Mouse (Mus musculus) central nervous system, embryonic 11.5 days (tissue): ENCODE results near the gene Igfbpl1. TPM values are rescaled to one million over a fixed set of nuclear protein-coding genes. Genes with fewer than 3 reads are reported as not detected.

ENCODE experiments used
- polyA plus RNA-seq: library from polyadenylated mRNA; depleted of rRNA; stranded (reverse); fragments of >200 nt; gene quantifications from 2 replicates; pipeline ENCODE4 v1.2.3, GENCODE M21; 2012; rRNA removed

The Igfbpl1 gene
- polyA plus RNA-seq: 101 and 151 TPM in 2 replicates

GRCm38 (mm10) chr4:45826275-45827040 is at the start of gene Igfbpl1:
Gene Igfbpl1, minus strand, starts transcription at chr4:45826923.

GRCm38 (mm10) chr4:45848109-45848824 is 21.5 kb upstream of the Igfbpl1 start, which contains the start of gene Stra6l:
Gene Stra6l, plus strand, starts transcription at chr4:45848664.

GRCm38 (mm10) chr4:45798964-45799363 is 27.8 kb downstream of the Igfbpl1 start, which contains the start of gene Aldh1b1:
Gene Aldh1b1, plus strand, starts transcription at chr4:45799022.

Other genes starting within 250 kb of the Igfbpl1 start
- 4.3 and 5.1 TPM in 2 replicates for gene Aldh1b1, start 27.9 kb downstream of the Igfbpl1 start, polyA plus RNA-seq
- 0.72 and 2.2 TPM in 2 replicates for gene Stra6l, start 21.7 kb upstream of the Igfbpl1 start, polyA plus RNA-seq
- gene Ccdc180, start 63.4 kb upstream of the Igfbpl1 start, polyA plus RNA-seq: 0.09 and 0.26 TPM in 2 replicates
- gene Tdrd7, start 138.4 kb upstream of the Igfbpl1 start, polyA plus RNA-seq: 10.5 and 11.3 TPM in 2 replicates
- 5.0 and 6.7 TPM in 2 replicates for gene Tmod1, start 212.0 kb upstream of the Igfbpl1 start, polyA plus RNA-seq